Mouse (Mus musculus) small intestine, adult 2 months (tissue): ENCODE results near the gene Disp2.

Experiments used
- CTCF ChIP-seq: fragments of 200-500 bp; IDR thresholded peaks from 2 replicates; pipeline ENCODE4 v1.5.1; 2012; ENCODE audit warnings: low read depth, mild to moderate bottlenecking, control low read depth, inconsistent platforms, low read length, moderate library complexity, mixed read lengths; ENCODE audit not compliant: insufficient replicate concordance, insufficient read length; ENCODE audit errors: extremely low read depth
- POLR2A ChIP-seq: fragments of 200-500 bp; IDR thresholded peaks from 2 replicates; pipeline ENCODE4 v1.6.1; 2012; ENCODE audit warnings: low read depth, mild to moderate bottlenecking, control low read depth, inconsistent platforms, low read length, moderate library complexity

GRCm38 (mm10) chr2:118851756-118852155 is 72.2 kb downstream of the Disp2 start:
- TF ChIP-seq CTCF (no peak), POLR2A (no peak)
